Mouse (Mus musculus) embryo, embryonic 9.5 days (tissue): Measurements from ENCODE around the gene Vmn2r97.
"Not testable (repeated sequence)": the region's sequence is repeated elsewhere in the genome, so short reads cannot be mapped to it uniquely, and the experiment has no call there.

Experiments
- DNase-seq: peaks from one replicate; pipeline ENCODE4 v3.0.0-alpha.2; 2017; ENCODE audit errors: extremely low spot score

The Vmn2r97 gene

DNA sequence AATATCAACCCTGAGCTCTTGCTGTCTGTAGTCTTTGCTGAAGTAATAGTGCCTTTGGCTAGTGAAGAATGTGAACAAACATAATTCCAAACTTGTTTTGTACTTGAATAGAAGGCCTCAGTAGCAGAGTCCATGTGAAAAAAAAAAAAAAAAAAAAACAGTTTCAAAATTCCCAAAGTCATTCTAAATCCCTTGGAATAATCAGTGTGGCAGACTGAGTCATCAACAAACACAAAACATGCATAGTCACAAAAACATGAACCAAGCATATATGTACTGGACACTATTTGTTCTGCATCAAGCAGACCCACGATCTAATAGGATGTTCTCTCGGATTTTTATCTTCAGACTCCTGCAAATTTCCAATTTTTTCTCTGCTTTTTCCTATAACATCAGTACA, at the start of gene Vmn2r97:
Vmn2r97 (plus strand) TSS at position 301 of the 400 bp plus-strand sequence.
- not testable (repeated sequence) for DNase-seq

GRCm38 (mm10) chr17:18882436-18882835, 31.7 kb upstream of the Vmn2r97 start:
- not testable (repeated sequence) for DNase-seq

DNA sequence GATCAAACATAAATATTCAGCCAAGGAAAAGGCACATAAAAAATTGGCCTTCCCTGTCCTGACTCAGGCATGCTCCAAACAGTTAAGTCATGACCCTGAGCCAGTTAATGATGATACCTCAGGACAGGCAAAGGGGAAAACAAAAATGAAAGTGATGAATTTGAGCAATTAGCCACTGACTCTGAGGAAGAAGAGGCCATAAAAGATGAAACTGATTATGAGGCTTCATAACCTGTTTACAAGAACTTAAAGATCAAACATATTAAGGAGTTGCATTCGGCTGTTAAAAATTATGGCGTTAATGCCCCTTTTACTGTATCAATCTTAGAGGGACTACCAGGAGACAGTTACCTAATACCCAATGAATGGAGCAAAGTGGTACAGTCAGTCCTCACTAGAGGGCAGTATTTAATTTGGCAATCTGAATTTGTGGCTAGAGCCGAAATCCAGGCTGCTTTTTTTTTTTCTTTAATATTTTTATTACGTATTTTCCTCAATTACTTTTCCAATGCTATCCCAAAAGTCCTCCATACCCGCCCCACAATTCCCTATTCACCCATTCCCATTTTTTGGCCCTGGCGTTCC, 24.3 kb upstream of the Vmn2r97 start:
- DNase-seq, result no peak

DNA sequence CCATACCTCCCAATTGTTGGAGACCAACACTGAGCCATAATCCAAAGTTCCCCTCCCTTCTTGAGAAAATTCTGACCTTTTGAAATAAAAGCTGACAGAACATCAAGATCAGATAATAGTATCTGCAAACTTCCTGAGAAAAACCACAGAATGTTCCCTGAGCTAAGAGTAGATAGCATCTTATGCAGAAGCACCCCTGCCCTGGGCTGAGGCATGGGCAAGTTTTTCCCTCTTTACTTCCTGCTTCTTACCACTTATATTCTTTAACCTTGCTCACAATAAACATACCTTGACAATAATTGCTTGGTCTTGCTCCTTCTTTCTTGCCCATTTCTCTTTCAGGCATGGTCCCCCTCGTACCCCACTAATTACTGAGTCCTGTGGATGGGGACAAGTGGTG, 43.7 kb downstream of the Vmn2r97 start:
- not testable (repeated sequence) for DNase-seq

- DNase-seq, result no peak
Observed at GRCm38 (mm10) chr17:18968371-18969275, 54.5 kb downstream of the Vmn2r97 start.
